Mouse (Mus musculus) neural tube, embryonic 11.5 days (tissue): ENCODE results near the gene Scn5a. TPM values are rescaled to one million over a fixed set of nuclear protein-coding genes. Genes with fewer than 3 reads are reported as not detected.

Source experiments
- ATAC-seq: fragments of 200-750 bp; cut with Nextera tagmentation; 2 replicates; pipeline ENCODE4 v1.8.0; 2017; ENCODE audit warnings: moderate number of reproducible peaks, mild to moderate bottlenecking, moderate TSS enrichment, moderate library complexity; ENCODE audit not compliant: insufficient read depth, low FRiP score, low TSS enrichment
- DNase-seq: peaks from one replicate; pipeline ENCODE4 v3.0.0-alpha.2; 2015; ENCODE audit warnings: low spot score
- H3K27ac ChIP-seq: fragments of 300-500 bp; sonication (generic); 2 replicates; pipeline ENCODE4 v1.5.1; 2014; ENCODE audit warnings: low read depth, mild to moderate bottlenecking, low read length
- H3K27me3 ChIP-seq: fragments of 300-500 bp; sonication (generic); 2 replicates; pipeline ENCODE4 v1.6.1; 2014; ENCODE audit warnings: mild to moderate bottlenecking, low read length, mixed read lengths; ENCODE audit not compliant: control insufficient read depth, insufficient read depth
- H3K36me3 ChIP-seq: fragments of 300-500 bp; sonication (generic); 2 replicates; pipeline ENCODE4 v1.6.1; 2014; ENCODE audit warnings: mild to moderate bottlenecking, low read length, moderate library complexity, mixed read lengths; ENCODE audit not compliant: control insufficient read depth, insufficient read depth
- H3K4me1 ChIP-seq: fragments of 300-500 bp; sonication (generic); 2 replicates; pipeline ENCODE4 v1.6.1; 2014; ENCODE audit warnings: low read length, mixed read lengths; ENCODE audit not compliant: control insufficient read depth, insufficient read depth
- H3K4me2 ChIP-seq: fragments of 300-500 bp; sonication (generic); 2 replicates; pipeline ENCODE4 v1.6.1; 2014; ENCODE audit warnings: low read depth, mild to moderate bottlenecking, moderate library complexity
- H3K4me3 ChIP-seq: fragments of 300-500 bp; sonication (generic); 2 replicates; pipeline ENCODE4 v1.5.1; 2014; ENCODE audit warnings: low read depth, low read length
- H3K9ac ChIP-seq: fragments of 300-500 bp; sonication (generic); 2 replicates; pipeline ENCODE4 v1.6.1; 2014; ENCODE audit warnings: mild to moderate bottlenecking, low read length
- H3K9me3 ChIP-seq: fragments of 300-500 bp; sonication (generic); 2 replicates; pipeline ENCODE4 v1.6.1; 2016; ENCODE audit warnings: low read length; ENCODE audit not compliant: control insufficient read depth
- WGBS: fragments of 180-500 bp; shearing (Covaris S2); extraction: QIAGEN DNeasy Blood & Tissue Kit; methylation state at CpG from one replicate; pipeline ENCODE4 v1.1.7; 2014; 5-methylcytosine and 5-hydroxymethylcytosine counted together
- polyA plus RNA-seq: library from polyadenylated mRNA; unstranded; fragments of >200 nt; fragmentation: Nextera tagmentation; extraction: Ambion mirVana; gene quantifications from 2 replicates; pipeline ENCODE4 v1.2.1, GENCODE M21; 2014

Gene Scn5a
- polyA plus RNA-seq, 1 experiment from 2014 or later, result 1.0 TPM

DNA sequence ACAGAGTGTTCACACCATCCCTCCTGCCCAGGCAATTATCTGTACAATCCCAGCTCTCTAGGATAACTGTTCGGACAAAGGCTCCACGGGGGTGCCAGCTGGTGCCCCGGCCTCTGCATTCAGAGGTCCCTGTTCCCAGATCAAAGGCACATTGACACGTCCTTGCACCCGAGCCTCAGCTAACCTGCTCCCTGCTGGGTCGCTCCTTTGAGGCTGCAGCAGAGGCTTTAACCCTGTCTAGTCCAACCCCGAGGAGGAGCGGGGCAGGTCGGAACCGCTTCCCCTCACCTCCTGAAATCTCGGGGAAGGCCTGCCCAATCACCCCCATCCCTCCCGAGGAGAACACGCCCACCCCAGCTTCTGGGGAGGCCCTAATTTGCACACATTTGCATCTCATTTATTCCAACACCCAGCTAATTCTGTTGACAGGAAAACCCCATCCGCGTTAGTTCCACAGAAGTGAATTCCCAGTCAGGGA is 7.4 kb downstream of the Scn5a start:
- Histone ChIP-seq H3K4me3 (no peak overlapping the region), H3K4me2 (no peak overlapping the region), H3K36me3 (no peaks in the 10 kb centered on the region), H3K27ac (no peak overlapping the region), H3K9me3 (no peaks in the 10 kb centered on the region), H3K9ac (no peak overlapping the region), H3K27me3 (peaks cover 82% of the 10 kb centered on the region), H3K4me1 (peaks cover 4% of the 10 kb centered on the region; the same call in 1 of the 2 replicates)
- ATAC-seq (peak; percentile 73), DNase-seq (peak; percentile 32)
- under 1% methylated on average over 15 of the region's 15 CpGs for WGBS

DNA sequence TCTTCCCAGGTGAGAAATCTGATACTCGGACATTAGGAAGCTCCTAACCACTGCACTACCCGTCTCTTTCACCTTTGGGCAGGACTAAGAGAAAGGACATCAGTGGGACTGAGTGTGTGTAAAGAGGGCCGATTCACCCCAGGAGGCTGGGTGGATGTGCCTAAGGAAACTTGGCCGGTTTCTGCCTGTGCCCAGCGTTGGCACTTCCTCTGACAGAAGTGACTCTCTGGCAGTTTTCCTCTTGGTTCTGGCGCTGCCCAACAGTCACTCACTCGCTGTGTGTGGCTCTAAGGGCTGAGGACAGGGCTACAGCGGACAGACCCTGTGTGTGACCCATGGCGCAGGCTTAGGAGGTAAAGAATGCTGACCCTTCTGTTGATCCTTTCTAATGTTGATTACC is 8.2 kb downstream of the Scn5a start:
- no peaks in the 10 kb centered on the region for H3K9me3 ChIP-seq
- H3K27ac ChIP-seq, result no peak overlapping the region
- H3K4me2 ChIP-seq, result no peak overlapping the region
- ATAC-seq, result no peak
- H3K36me3 ChIP-seq, result no peaks in the 10 kb centered on the region
- peaks cover 82% of the 10 kb centered on the region for H3K27me3 ChIP-seq
- peaks cover 4% of the 10 kb centered on the region; the same call in 1 of the 2 replicates for H3K4me1 ChIP-seq
- WGBS, result 9% methylated on average over 9 of the region's 9 CpGs
- no peak overlapping the region for H3K4me3 ChIP-seq
- H3K9ac ChIP-seq, result no peak overlapping the region
- DNase-seq, result no peak

DNA sequence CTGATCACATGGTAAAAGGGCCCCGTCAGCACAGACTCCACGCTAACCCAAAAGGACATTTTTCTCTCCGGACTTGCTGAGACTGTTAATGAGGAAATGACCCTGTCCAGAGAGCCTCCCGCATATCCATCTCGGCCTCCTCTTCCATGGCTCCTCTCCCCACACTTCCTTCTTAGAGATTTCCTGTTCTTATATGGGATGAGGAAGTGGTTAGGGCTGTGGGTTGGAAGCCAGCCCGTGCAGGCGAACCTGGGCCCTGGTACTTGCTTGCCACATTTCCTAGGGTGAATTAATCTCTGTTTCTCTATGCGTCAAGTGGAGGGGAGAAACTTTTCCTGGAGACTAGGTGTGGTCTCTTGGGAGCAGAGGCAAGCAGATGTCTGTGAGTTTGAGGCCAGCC is 10.1 kb downstream of the Scn5a start:
- no peaks in the 10 kb centered on the region for H3K9me3 ChIP-seq
- no peak overlapping the region for H3K4me2 ChIP-seq
- no peak for DNase-seq
- peaks cover 75% of the 10 kb centered on the region for H3K27me3 ChIP-seq
- H3K9ac ChIP-seq, result no peak overlapping the region
- no peak for ATAC-seq
- no peaks in the 10 kb centered on the region for H3K36me3 ChIP-seq
- 89% methylated on average over 8 of the region's 8 CpGs for WGBS
- H3K4me3 ChIP-seq, result no peak overlapping the region
- no peak overlapping the region for H3K27ac ChIP-seq
- H3K4me1 ChIP-seq, result peaks cover 4% of the 10 kb centered on the region; the same call in 1 of the 2 replicates

DNA sequence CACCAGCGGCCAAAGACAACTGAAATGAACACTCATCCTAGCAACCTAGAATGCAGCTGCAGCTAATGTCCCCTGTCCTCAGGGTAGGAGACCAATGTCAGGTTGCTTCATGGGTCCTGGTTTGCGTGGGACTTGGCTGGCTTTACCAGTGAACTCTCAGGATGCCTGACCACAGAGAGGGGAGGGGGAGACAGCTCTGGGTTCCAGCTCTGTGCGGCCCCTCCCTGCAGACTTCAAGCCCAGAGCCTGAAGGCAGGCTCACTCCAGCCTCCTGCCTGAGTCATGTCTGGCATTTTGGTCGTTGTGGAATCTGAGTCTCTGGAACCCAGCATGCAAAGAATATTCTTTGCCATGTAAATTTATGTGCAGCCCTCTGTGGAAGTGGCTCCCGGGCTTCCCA is 11.0 kb downstream of the Scn5a start:
- H3K9ac ChIP-seq, result no peak overlapping the region
- H3K4me3 ChIP-seq, result no peak overlapping the region
- H3K27me3 ChIP-seq, result peaks cover 65% of the 10 kb centered on the region
- WGBS, result 83% methylated on average over 5 of the region's 5 CpGs
- DNase-seq, result no peak
- H3K4me1 ChIP-seq, result peaks cover 4% of the 10 kb centered on the region; the same call in 1 of the 2 replicates
- no peak overlapping the region for H3K4me2 ChIP-seq
- H3K27ac ChIP-seq, result no peak overlapping the region
- H3K9me3 ChIP-seq, result no peaks in the 10 kb centered on the region
- H3K36me3 ChIP-seq, result no peaks in the 10 kb centered on the region
- ATAC-seq, result no peak

DNA sequence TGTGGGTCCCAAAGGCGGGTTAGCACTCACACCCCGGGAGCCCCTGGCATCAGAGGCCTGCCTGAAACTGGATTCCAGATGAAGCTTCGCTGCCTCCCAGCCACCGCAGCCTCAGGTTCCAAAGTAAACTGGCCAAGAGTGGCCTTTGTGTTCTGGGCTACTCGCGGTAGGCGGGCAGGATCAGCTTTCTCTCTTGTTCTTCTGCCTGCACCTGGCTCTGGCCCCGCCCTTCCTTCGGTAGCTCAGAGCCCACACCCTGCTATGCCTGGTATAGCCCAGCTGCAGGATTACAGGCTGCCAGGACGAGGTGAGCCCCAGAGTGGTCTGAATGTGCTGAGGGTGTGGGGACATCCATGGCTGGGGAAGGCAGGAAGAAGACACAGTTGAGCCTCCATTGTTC is 12.6 kb downstream of the Scn5a start:
- no peak overlapping the region for H3K4me3 ChIP-seq
- H3K4me1 ChIP-seq, result peaks cover 5% of the 10 kb centered on the region; the same call in 1 of the 2 replicates
- ATAC-seq, result no peak
- no peak overlapping the region for H3K4me2 ChIP-seq
- H3K27me3 ChIP-seq, result peaks cover 50% of the 10 kb centered on the region
- H3K27ac ChIP-seq, result no peak overlapping the region
- H3K36me3 ChIP-seq, result no peaks in the 10 kb centered on the region
- no peak for DNase-seq
- WGBS, result 5% methylated on average over 10 of the region's 10 CpGs
- no peaks in the 10 kb centered on the region for H3K9me3 ChIP-seq
- H3K9ac ChIP-seq, result no peak overlapping the region

DNA sequence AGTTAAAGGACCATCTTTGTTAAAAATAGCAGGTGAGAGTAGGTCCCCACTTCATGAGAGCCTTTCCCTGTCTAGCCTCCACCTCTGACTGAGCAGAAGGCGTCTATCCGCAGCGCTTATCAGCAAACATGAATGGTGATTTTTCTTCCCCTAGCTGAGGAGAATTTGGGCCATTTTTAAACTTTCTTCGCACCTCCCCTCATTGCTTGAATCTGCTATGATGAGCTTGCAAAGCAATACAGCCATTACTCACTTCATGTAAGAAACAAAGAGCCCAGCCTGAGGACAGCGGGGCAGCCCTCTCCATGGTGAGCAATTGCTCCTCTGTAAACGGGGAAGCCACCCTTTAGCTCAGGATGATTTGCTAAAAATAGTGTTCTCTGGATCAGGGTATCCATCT is 14.0 kb downstream of the Scn5a start:
- Histone ChIP-seq H3K9ac (no peak overlapping the region), H3K4me3 (no peak overlapping the region), H3K9me3 (no peaks in the 10 kb centered on the region), H3K36me3 (no peaks in the 10 kb centered on the region), H3K4me1 (0 out of 2 replicates have a peak, but pooled peaks cover 3% of the 10 kb centered on the region), H3K4me2 (no peak overlapping the region), H3K27me3 (peaks cover 38% of the 10 kb centered on the region), H3K27ac (no peak overlapping the region)
- 71% methylated on average over 6 of the region's 6 CpGs for WGBS
- DNase-seq (no peak), ATAC-seq (no peak)

DNA sequence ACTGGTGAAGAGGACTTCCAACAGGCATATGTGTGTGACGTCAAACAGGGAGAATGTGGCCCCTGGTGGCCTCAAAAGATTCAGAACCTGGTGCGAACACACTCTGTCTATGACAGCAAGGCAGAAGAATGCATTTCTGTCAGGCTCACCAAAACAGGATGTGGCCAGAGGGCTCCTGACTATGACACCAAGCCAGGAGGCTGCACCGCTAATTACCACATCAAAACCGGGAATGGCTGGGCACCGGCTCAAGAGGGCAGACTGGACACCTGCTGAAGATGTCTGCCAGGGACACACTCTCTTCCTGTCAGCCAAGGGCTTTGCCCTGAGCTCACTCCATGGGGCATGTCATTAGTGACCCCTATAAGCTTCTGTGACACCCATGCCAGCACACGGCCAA is 15.2 kb downstream of the Scn5a start:
- WGBS, result 73% methylated on average over 6 of the region's 6 CpGs
- Histone ChIP-seq H3K4me3 (no peak overlapping the region), H3K27ac (no peak overlapping the region), H3K4me1 (0 out of 2 replicates have a peak, but pooled peaks cover 3% of the 10 kb centered on the region), H3K36me3 (no peaks in the 10 kb centered on the region), H3K9me3 (no peaks in the 10 kb centered on the region), H3K9ac (no peak overlapping the region), H3K27me3 (peaks cover 33% of the 10 kb centered on the region), H3K4me2 (no peak overlapping the region)
- DNase-seq, result no peak
- no peak for ATAC-seq

DNA sequence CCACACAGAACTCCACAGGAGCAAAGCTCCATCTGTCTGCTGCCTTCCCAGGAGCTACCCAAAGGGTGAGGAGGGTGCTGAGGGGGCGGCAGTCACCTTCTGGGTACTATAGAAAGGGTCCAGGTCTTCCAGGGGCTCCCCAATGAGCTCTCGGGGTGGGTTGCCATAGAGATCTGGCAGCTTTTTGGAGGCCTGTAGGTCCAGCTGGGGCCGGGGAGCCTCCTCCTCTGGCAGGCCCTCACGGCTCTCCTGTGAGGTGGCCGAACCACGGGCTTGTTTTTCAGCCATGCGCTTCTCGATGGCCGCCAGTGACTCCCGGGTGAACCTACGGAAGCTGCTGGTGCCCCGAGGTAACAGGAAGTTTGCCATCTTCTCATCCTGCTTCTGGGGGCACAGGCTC is 16.6 kb downstream of the Scn5a start:
- Histone ChIP-seq H3K9ac (no peak overlapping the region), H3K4me1 (0 out of 2 replicates have a peak, but pooled peaks cover 3% of the 10 kb centered on the region), H3K4me2 (no peak overlapping the region), H3K27me3 (peaks cover 24% of the 10 kb centered on the region), H3K9me3 (no peaks in the 10 kb centered on the region), H3K4me3 (no peak overlapping the region), H3K27ac (no peak overlapping the region), H3K36me3 (no peaks in the 10 kb centered on the region)
- DNase-seq, result no peak
- WGBS, result 70% methylated on average over 12 of the region's 12 CpGs
- no peak for ATAC-seq

DNA sequence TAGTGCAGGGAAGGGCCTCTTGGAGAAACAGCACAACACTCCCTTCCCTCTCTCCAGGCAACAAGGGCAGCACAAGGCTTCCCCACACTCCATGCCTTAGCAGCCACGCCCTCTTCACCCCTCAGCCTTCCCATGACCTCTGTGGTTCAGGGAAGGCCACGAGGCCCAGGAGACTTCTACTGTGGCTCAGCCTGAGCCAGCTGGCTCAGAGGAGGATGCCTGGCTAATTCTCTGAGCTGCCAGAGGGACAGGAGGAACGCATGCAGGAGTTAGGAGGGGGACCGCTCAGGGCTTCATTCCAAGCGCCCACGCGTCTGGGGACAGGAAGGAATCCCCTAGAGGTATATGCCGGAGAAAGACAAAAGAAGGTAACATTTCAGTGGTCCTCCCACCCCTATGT is 17.1 kb downstream of the Scn5a start:
- peaks cover 19% of the 10 kb centered on the region for H3K27me3 ChIP-seq
- H3K4me1 ChIP-seq, result 0 out of 2 replicates have a peak, but pooled peaks cover 3% of the 10 kb centered on the region
- no peak for ATAC-seq

More for the DNA sequence above, 17.1 kb downstream of the Scn5a start:
- DNase-seq, result no peak
- H3K9me3 ChIP-seq, result no peaks in the 10 kb centered on the region
- H3K36me3 ChIP-seq, result no peaks in the 10 kb centered on the region
- no peak overlapping the region for H3K27ac ChIP-seq
- 58% methylated on average over 8 of the region's 8 CpGs for WGBS
- no peak overlapping the region for H3K4me3 ChIP-seq
- H3K4me2 ChIP-seq, result no peak overlapping the region
- no peak overlapping the region for H3K9ac ChIP-seq
